Mouse (Mus musculus) E14TG2a.4 (cell line): Measurements from ENCODE around the gene Fam193b.
"Not testable (repeated sequence)": the region's sequence is repeated elsewhere in the genome, so short reads cannot be mapped to it uniquely, and the experiment has no call there.

ENCODE experiments used
- H3K27me3 ChIP-seq: 2 replicates; pipeline ENCODE4 v1.6.1; 2014; ENCODE audit warnings: low read length, control low read depth; ENCODE audit not compliant: insufficient read depth
- H3K36me3 ChIP-seq: 2 replicates; pipeline ENCODE4 v1.6.1; 2014; ENCODE audit warnings: low read length, control low read depth; ENCODE audit not compliant: insufficient read depth
- H3K4me1 ChIP-seq: replicated peaks from 2 replicates; pipeline ENCODE4 v1.6.1; 2014; ENCODE audit warnings: low read depth, low read length, control low read depth
- H3K4me3 ChIP-seq: replicated peaks from 2 replicates; pipeline ENCODE4 v1.5.1; 2014; ENCODE audit warnings: mild to moderate bottlenecking, low read length
- H3K9me3 ChIP-seq: 2 replicates; pipeline ENCODE4 v1.6.1; 2014; ENCODE audit warnings: low read length, control low read depth
- CTCF ChIP-seq: conservative IDR thresholded peaks from 2 replicates; pipeline ENCODE4 v1.5.1; 2014; ENCODE audit warnings: low read length
- NANOG ChIP-seq: IDR thresholded peaks from 2 replicates; pipeline ENCODE4 v1.6.1; 2014; ENCODE audit warnings: borderline replicate concordance, low read length, mixed read lengths
- POU5F1 ChIP-seq: IDR thresholded peaks from 2 replicates; pipeline ENCODE4 v1.6.1; 2014; ENCODE audit warnings: low read length, borderline replicate concordance

The Fam193b gene

DNA sequence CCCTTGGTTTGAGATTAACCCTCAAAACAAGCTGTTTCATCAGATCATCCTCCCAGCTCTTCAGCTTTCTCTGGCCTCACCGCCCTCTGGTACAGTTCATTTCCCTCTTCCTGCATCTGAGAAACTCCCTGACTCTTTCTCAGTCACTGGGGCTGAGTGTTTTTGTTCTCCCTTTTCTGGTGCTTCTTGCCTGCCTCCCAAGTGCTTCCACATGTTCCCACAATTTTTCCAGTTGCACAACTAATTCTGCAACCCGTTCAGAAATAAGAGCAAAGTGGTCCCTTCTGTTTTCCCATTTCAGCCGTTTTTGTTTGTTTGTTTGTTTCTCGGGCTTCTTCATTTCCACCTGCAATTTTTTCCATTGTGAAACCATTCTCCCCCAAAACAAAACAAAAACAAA is 7.2 kb upstream of the Fam193b start:
- TF ChIP-seq POU5F1 (no peak), CTCF (no peak), NANOG (no peak)
- Histone ChIP-seq H3K9me3 (peaks cover 28% of the 10 kb centered on the region), H3K4me3 (no peak overlapping the region), H3K27me3 (no peaks in the 10 kb centered on the region), H3K36me3 (no peaks in the 10 kb centered on the region), H3K4me1 (0 out of 2 replicates have a peak, but pooled peaks cover 3% of the 10 kb centered on the region)

DNA sequence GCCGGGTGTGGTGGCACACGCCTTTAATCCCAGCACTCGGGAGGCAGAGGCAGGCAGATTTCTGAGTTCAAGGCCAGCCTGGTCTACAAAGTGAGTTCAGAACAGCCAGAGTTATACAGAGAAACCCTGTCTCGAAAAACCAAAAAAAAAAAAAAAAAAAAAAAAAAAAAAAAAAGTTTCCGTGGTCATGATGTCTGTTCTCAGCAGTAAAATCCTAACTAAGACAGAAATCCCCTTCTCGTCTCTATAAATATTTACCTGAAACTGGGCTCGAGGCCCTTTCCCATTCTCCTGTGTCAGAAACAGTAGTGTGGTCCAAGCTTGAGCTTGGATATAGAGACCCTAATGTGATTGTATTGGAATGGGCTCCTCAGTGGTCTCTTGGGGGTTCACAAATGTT is 6.0 kb upstream of the Fam193b start:
- H3K27me3 ChIP-seq, H3K4me1 ChIP-seq, H3K36me3 ChIP-seq, H3K4me3 ChIP-seq: not testable (repeated sequence)
- peaks cover 28% of the 10 kb centered on the region for H3K9me3 ChIP-seq

DNA sequence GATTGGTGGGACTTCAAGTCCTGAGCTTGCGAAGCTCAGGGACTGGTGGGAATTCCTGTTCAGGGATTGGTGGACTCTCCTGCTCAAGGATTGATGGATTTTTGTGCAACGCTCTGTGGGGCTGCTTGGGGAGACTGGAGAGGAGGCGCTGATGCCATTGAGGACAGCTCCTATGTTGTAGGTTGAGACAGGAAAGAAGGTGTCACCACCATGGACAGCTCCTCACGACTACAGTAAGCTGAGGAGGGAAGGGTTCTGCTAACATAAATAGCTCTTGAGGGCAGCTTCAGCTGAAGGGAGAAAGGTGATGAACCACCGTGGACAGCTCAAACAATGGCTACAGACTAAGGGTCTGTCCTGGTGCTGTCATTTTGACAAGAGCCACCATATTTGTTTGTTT is 5.0 kb upstream of the Fam193b start:
- Histone ChIP-seq H3K36me3 (no peaks in the 10 kb centered on the region), H3K9me3 (peaks cover 28% of the 10 kb centered on the region), H3K4me1 (peaks cover 14% of the 10 kb centered on the region), H3K27me3 (no peaks in the 10 kb centered on the region), H3K4me3 (no peak overlapping the region)
- no peak for TF ChIP-seq CTCF
- no peak for TF ChIP-seq POU5F1
- no peak for TF ChIP-seq NANOG

DNA sequence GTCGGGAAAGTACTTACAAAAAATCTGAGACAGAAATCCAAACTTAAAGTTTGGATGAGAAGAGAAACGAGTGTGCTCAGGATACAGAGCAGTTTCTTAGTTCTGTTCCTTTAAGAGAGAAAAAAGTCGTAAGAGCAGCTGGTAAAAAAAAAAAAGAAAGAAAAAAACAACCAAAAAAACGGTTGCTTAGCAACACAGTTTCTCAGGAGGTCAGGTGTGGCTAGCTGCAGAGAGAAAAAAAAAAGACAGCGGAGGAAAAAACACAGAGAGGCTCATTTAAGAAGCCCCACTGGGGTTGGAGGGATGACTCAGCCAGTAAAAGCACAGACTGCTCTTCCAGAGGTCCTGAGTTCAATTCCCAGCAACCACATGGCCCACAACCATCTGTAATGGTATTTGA is 3.4 kb upstream of the Fam193b start:
- Histone ChIP-seq H3K4me3 (no peak overlapping the region), H3K27me3 (no peaks in the 10 kb centered on the region), H3K36me3 (peaks cover 1% of the 10 kb centered on the region; the same call in 1 of the 2 replicates), H3K4me1 (peaks cover 22% of the 10 kb centered on the region), H3K9me3 (peaks cover 28% of the 10 kb centered on the region)
- TF ChIP-seq POU5F1: no peak
- TF ChIP-seq CTCF: no peak
- no peak for TF ChIP-seq NANOG

DNA sequence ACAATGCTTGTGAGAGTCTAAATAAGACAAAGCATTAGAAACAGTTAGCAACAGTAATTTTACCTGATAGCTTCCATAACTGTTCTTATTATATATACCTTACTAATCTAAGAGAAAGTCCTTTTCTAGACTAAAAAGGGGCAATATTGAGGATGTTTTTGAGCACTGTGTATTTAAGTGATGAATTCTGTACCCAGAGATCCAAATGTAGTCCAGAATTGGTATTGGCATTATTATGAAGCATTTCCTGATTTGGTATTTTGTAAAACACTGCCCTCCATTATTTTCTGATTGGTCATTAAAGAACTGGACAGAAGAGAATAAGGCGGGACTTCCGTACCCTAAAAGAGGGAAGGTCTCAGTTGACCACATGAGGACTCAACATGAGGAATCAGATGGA is 2.5 kb upstream of the Fam193b start, which contains the start of gene Tmed9:
Tmed9 (plus strand) TSS at position 301 of the 400 bp plus-strand sequence.
- peaks cover 26% of the 10 kb centered on the region for H3K9me3 ChIP-seq
- no peak for TF ChIP-seq NANOG
- TF ChIP-seq POU5F1: no peak

DNA sequence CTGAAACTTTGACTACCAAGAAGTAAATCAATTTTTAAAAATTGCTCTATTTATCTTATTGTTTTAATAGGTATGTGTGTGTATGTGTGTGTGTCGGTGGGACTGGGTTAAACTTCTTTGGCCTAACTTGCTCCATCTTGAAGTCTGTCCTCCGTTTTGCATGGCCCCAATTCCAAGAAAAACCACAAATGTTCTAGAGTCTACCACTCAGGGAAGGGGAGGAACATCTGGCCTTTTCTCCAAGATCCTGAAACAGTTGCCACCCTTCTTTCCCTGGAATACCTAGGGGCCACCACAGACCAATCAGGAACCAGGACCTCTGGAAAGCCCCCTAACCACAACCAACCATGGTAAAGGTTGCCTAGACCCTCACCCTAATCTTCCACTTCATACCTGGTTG is 1.1 kb upstream of the Fam193b start:
- Histone ChIP-seq H3K4me3 (peak overlapping the region; percentile 97), H3K9me3 (peaks cover 12% of the 10 kb centered on the region), H3K36me3 (peaks cover 23% of the 10 kb centered on the region), H3K27me3 (no peaks in the 10 kb centered on the region), H3K4me1 (peaks cover 36% of the 10 kb centered on the region)
- TF ChIP-seq POU5F1 (no peak), CTCF (no peak)

More for the DNA sequence above, 2.5 kb upstream of the Fam193b start, which contains the start of gene Tmed9:
- H3K4me3 ChIP-seq: no peak within 1 kb of the TSS
- peaks cover 29% of the 10 kb centered on the region for H3K4me1 ChIP-seq
- no peaks in the 10 kb centered on the region for H3K27me3 ChIP-seq
- peaks cover 9% of the 10 kb centered on the region for H3K36me3 ChIP-seq

DNA sequence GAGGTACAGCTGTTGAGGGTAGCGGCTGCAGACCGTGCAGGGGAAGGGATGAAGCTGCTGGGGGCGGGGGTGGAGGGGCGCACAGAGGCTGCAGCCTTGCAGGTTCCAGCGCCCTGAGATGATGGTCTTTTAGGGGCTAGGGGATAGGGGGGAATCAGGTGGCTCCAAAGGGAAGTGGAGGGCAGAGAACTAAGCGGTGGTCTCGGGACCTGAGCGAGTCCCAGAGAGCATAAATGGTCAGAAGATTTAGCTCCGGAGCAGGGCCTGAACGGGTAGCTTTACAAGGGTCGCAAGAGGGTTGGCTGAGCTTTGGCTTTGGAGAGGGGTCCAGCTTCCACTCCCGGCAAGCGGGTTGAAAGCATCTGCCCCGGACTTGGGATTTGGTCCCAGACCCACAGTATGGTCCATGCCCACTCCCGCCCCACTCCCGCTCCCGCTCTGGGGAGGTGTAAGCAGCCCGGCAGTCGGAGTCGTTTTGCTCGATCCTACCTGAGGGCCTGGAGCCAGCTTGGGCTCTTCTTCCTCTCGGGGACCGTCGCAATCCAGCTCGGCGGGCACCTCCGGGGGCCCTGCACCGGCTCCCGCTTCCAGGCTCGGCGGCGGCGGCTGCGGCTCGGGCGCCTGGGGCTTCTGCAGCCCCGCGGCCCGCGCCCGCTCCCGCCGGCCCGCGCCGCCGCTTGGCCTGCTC is 490 bp downstream of the Fam193b start:
- Histone ChIP-seq H3K27me3 (no peaks in the 10 kb centered on the region), H3K4me3 (peak overlapping the region; percentile 97), H3K9me3 (peaks cover 11% of the 10 kb centered on the region), H3K36me3 (peaks cover 38% of the 10 kb centered on the region), H3K4me1 (peaks cover 34% of the 10 kb centered on the region)
- TF ChIP-seq POU5F1 (no peak), NANOG (no peak), CTCF (no peak)

DNA sequence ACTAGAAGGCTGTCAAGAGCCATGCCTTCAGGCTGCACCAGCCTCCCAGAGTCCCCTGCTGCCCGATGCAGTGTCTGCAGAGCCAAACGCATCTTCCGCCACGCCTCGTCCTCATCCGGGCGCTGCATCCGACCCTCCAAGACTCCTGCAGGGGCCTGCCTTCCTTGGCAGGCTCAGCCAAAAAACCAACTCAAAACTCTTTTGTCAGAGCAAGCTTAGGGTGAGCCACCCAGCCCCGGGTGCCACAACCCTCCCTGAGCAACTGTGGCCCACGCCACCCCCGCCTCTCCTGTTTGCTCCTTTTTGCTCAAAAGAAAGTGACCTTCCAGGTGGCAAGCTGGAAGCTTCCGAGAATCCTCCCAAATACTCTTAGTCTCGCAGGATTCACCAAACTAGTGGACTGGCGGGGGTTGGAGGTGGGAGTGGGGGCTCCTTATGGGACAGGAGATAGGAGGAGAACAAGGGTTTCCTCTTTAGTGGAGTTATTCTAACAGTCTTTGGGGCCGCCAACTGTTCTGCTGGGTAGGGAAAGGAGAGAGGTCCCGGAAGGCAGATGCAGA is 1.1 kb downstream of the Fam193b start:
- Histone ChIP-seq H3K36me3 (peaks cover 44% of the 10 kb centered on the region), H3K27me3 (no peaks in the 10 kb centered on the region), H3K4me3 (peak overlapping the region; percentile 97), H3K9me3 (peaks cover 11% of the 10 kb centered on the region), H3K4me1 (peaks cover 33% of the 10 kb centered on the region)
- no peak for TF ChIP-seq CTCF
- TF ChIP-seq NANOG: no peak
- no peak for TF ChIP-seq POU5F1

DNA sequence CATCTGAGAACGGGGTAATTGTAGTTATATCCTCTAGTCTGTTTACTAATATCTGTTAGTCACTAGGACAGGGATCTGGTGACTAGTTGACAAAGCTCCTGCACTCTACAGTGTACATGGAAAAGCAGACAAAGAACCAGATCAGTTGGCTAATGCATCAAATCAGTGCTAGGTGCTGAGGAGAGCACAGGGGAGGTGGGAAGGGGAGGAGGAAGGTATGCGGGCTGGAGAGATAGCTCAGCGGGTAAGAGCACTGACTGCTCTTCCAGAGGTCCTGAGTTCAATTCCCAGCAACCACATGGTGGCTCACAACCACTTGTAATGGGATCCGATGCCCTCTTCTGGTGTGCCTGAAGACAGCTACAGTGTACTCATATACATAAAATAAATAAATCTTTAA is 2.4 kb downstream of the Fam193b start:
- H3K36me3 ChIP-seq: peaks cover 57% of the 10 kb centered on the region
- H3K4me3 ChIP-seq, H3K9me3 ChIP-seq, H3K27me3 ChIP-seq: not testable (repeated sequence)
- peaks cover 33% of the 10 kb centered on the region for H3K4me1 ChIP-seq
